Mouse (Mus musculus): Measurements from ENCODE around the gene Hist1h3g. TPM values are rescaled to one million over a fixed set of nuclear protein-coding genes. Genes with fewer than 3 reads are reported as not detected.
A peak's percentile ranks its signal among the peaks of the same experiment; 100 is the strongest.

Gene Hist1h3g
- total and polyA plus RNA-seq, 3 experiments, result 5.2 to 441 TPM; not detected in 1

- peaks cover 0 to 11% of the 10 kb centered on the region in 2 experiments; a peak in 1 of 4 replicates for H3K4me1 ChIP-seq (ENCODE audit: control insufficient read depth in 1 of 2, insufficient read depth in 2 of 2, low read length in 2 of 2)
These were observed 20.0 kb downstream of the Hist1h3g start for GRCm38 (mm10) chr13:23554925-23555838.

GRCm38 (mm10) chr13:23555839-23556416 is 20.7 kb downstream of the Hist1h3g start:
- H3K9ac ChIP-seq (ENCODE audit: control insufficient read depth, low read depth, low read length, poor library complexity, severe bottlenecking), result peak overlapping the region; percentile 93
- H3K36me3 ChIP-seq (ENCODE audit: control insufficient read depth in 1 of 2, insufficient read depth in 2 of 2, low read length in 2 of 2), result peaks cover 0 to 33% of the 10 kb centered on the region in 2 experiments; a peak in 2 of 4 replicates
- peak overlapping the region; percentile 35 to 48 for H3K4me3 ChIP-seq (ENCODE audit: control insufficient read depth in 1 of 2, insufficient read depth in 1 of 2, low read depth in 2 of 2, low read length in 2 of 2)
- no peaks in the 10 kb centered on the region for H3K9me3 ChIP-seq (replicated peaks; ENCODE audit: insufficient read depth, low read length)
- TF ChIP-seq ZMIZ1 (IDR thresholded peaks at IDR 0.05; ENCODE audit: low read depth, low read length) (no peak), BHLHE40 (IDR thresholded peaks at IDR 0.05; ENCODE audit: borderline replicate concordance, low read depth, low read length) (no peak), POLR2A (IDR thresholded peaks at IDR 0.05; ENCODE audit: control insufficient read depth in 1 of 2, insufficient read depth in 1 of 2, low read depth in 1 of 2, low read length in 2 of 2, poor library complexity in 1 of 2) (peak; percentile 65 to 99), TBP (IDR thresholded peaks at IDR 0.05; ENCODE audit: low read depth, low read length) (peak; percentile 95), MXI1 (IDR thresholded peaks at IDR 0.05; ENCODE audit: low read depth, low read length) (no peak), POLR2AphosphoS5 (IDR thresholded peaks at IDR 0.05; ENCODE audit: borderline replicate concordance, low read depth, low read length) (peak; percentile 99; the same call in 1 of the 2 replicates)
- no peaks in the 10 kb centered on the region for H3K27me3 ChIP-seq (ENCODE audit: control insufficient read depth in 1 of 2, insufficient read depth in 2 of 2, low read length in 2 of 2)
- H3K27ac ChIP-seq (ENCODE audit: control insufficient read depth, low read depth, low read length), result peak overlapping the region; percentile 98
- DNase-seq (ENCODE audit: low read depth, low spot score), result peak; percentile 96
- H3K79me2 ChIP-seq (ENCODE audit: control insufficient read depth, insufficient read depth, low read length, poor library complexity), result peaks cover 3% of the 10 kb centered on the region; the same call in 1 of the 2 replicates
- peaks cover 0 to 7% of the 10 kb centered on the region in 2 experiments; a peak in 1 of 4 replicates for H3K4me1 ChIP-seq (ENCODE audit: control insufficient read depth in 1 of 2, insufficient read depth in 2 of 2, low read length in 2 of 2)

More at GRCm38 (mm10) chr13:23554925-23555838, 20.0 kb downstream of the Hist1h3g start:
- Histone ChIP-seq H3K79me2 (ENCODE audit: control insufficient read depth, insufficient read depth, low read length, poor library complexity) (peaks cover 3% of the 10 kb centered on the region; the same call in 1 of the 2 replicates), H3K9ac (ENCODE audit: control insufficient read depth, low read depth, low read length, poor library complexity, severe bottlenecking) (peak overlapping the region; percentile 93), H3K4me3 (ENCODE audit: control insufficient read depth in 1 of 2, insufficient read depth in 1 of 2, low read depth in 2 of 2, low read length in 2 of 2) (peak overlapping the region; percentile 2 to 48), H3K27me3 (ENCODE audit: control insufficient read depth in 1 of 2, insufficient read depth in 2 of 2, low read length in 2 of 2) (no peaks in the 10 kb centered on the region), H3K27ac (ENCODE audit: control insufficient read depth, low read depth, low read length) (peak overlapping the region; percentile 98), H3K9me3 (replicated peaks; ENCODE audit: insufficient read depth, low read length) (no peaks in the 10 kb centered on the region), H3K36me3 (ENCODE audit: control insufficient read depth in 1 of 2, insufficient read depth in 2 of 2, low read length in 2 of 2) (peaks cover 0 to 35% of the 10 kb centered on the region in 2 experiments; a peak in 2 of 4 replicates)
- peak; percentile 94 for DNase-seq (ENCODE audit: low read depth, low spot score)
- peak; percentile 98; the same call in 1 of the 2 replicates for TF ChIP-seq UBTF (IDR thresholded peaks at IDR 0.05; ENCODE audit: borderline replicate concordance, insufficient read depth, low read depth, low read length)
- no peak for TF ChIP-seq GABPA (IDR thresholded peaks at IDR 0.05; ENCODE audit: low read depth, low read length)
- TF ChIP-seq TBP (IDR thresholded peaks at IDR 0.05; ENCODE audit: low read depth, low read length), result peak; percentile 99
- 0 out of 2 replicates have a peak, but pooled peaks have one; percentile 96 for TF ChIP-seq POLR2AphosphoS5 (IDR thresholded peaks at IDR 0.05; ENCODE audit: borderline replicate concordance, low read depth, low read length)
- TF ChIP-seq CHD2 (IDR thresholded peaks at IDR 0.05; ENCODE audit: low read length), result no peak
- 0 out of 6 replicates have a peak, but pooled peaks of 1 of the 3 experiments have one; percentile 6 for TF ChIP-seq CTCF (IDR thresholded peaks at IDR 0.05 in 2 of 3, conservative IDR thresholded peaks at IDR 0.05 in 1 of 3; ENCODE audit: control insufficient read depth in 1 of 3, insufficient read depth in 1 of 3, low read depth in 2 of 3, low read length in 3 of 3, poor library complexity in 1 of 3, severe bottlenecking in 1 of 3)
- peak; percentile 88 to 99 for TF ChIP-seq POLR2A (IDR thresholded peaks at IDR 0.05; ENCODE audit: control insufficient read depth in 1 of 2, insufficient read depth in 1 of 2, low read depth in 1 of 2, low read length in 2 of 2, poor library complexity in 1 of 2)
- no peak for TF ChIP-seq MYB (IDR thresholded peaks at IDR 0.05; ENCODE audit: low read depth, low read length)
- no peak for TF ChIP-seq MYC (IDR thresholded peaks at IDR 0.05; ENCODE audit: low read depth, low read length)
- TF ChIP-seq SIN3A (IDR thresholded peaks at IDR 0.05; ENCODE audit: low read length), result no peak
- no peak for TF ChIP-seq ZNF384 (IDR thresholded peaks at IDR 0.05; ENCODE audit: low read depth, low read length)
- no peak for TF ChIP-seq KAT2A (conservative IDR thresholded peaks at IDR 0.05; ENCODE audit: low read depth, low read length)
- TF ChIP-seq E2F4 (IDR thresholded peaks at IDR 0.05; ENCODE audit: borderline replicate concordance, low read depth, low read length), result no peak

All from MEL (cell line).